Mouse (Mus musculus) heart, adult 2 months (tissue): ENCODE results near the gene Lca5l. TPM values are rescaled to one million over a fixed set of nuclear protein-coding genes. Genes with fewer than 3 reads are reported as not detected.
A peak's percentile ranks its signal among the peaks of the same experiment; 100 is the strongest.

Experiments
- DNase-seq, 2 experiments: peaks; one replicate each; pipeline ENCODE4 v3.0.0; 2021
- H3K27ac ChIP-seq: fragments of 200-600 bp; 2 replicates; pipeline ENCODE4 v1.8.1; 2022
- H3K27me3 ChIP-seq: fragments of 200-500 bp; 2 replicates; pipeline ENCODE4 v1.6.1; 2012; ENCODE audit warnings: mild to moderate bottlenecking, low read length, inconsistent platforms, mixed read lengths; ENCODE audit not compliant: control insufficient read depth, insufficient read depth
- H3K36me3 ChIP-seq: fragments of 200-500 bp; 2 replicates; pipeline ENCODE4 v1.6.1; 2012; ENCODE audit warnings: low read length, inconsistent platforms; ENCODE audit not compliant: control insufficient read depth, insufficient read depth
- H3K4me1 ChIP-seq: fragments of 200-500 bp; 2 replicates; pipeline ENCODE4 v1.6.1; 2011; ENCODE audit warnings: low read length; ENCODE audit not compliant: control insufficient read depth, insufficient read depth
- H3K4me3 ChIP-seq: fragments of 200-600 bp; 2 replicates; pipeline ENCODE4 v1.8.1; 2022
- H3K79me2 ChIP-seq: fragments of 200-500 bp; replicated peaks from 2 replicates; pipeline ENCODE4 v1.6.1; 2012; ENCODE audit warnings: mild to moderate bottlenecking, inconsistent platforms, low read length, moderate library complexity, mixed read lengths; ENCODE audit not compliant: control insufficient read depth, insufficient read depth
- H3K9ac ChIP-seq: fragments of 200-500 bp; 2 replicates; pipeline ENCODE4 v1.6.1; 2012; ENCODE audit warnings: low read depth, mild to moderate bottlenecking, control low read depth, inconsistent platforms, low read length, mixed read lengths
- CTCF ChIP-seq: fragments of 200-600 bp; IDR thresholded peaks from 2 replicates; pipeline ENCODE4 v1.8.1; 2022; ENCODE audit warnings: antibody characterized with exemption, mild to moderate bottlenecking, moderate library complexity
- EP300 ChIP-seq: fragments of 200-500 bp; IDR thresholded peaks from 2 replicates; pipeline ENCODE4 v1.6.1; 2011; ENCODE audit warnings: low read depth, low read length, control low read depth; ENCODE audit not compliant: insufficient read depth
- POLR2A ChIP-seq: fragments of 200-500 bp; IDR thresholded peaks from 2 replicates; pipeline ENCODE4 v1.6.1; 2011; ENCODE audit warnings: mild to moderate bottlenecking, low read depth, low read length, control low read depth; ENCODE audit not compliant: insufficient read depth
- WGBS: fragments of 180-500 bp; shearing (Covaris S2); methylation state at CpG from one replicate; pipeline ENCODE4 v1.1.7; 2018; 5-methylcytosine and 5-hydroxymethylcytosine counted together
- intact Hi-C: fragments of 180-260 bp; cut with DNase I; formaldehyde crosslinking; loops from one replicate; pipeline ENCODE4 v1.15.1; 2025
- polyA plus RNA-seq: library from polyadenylated mRNA; depleted of rRNA; stranded (reverse); fragments of >200 nt; gene quantifications from 2 replicates; pipeline ENCODE4 v1.2.3, GENCODE M21; 2012
- total RNA-seq, 2 experiments: library from RNA; stranded (reverse); gene quantifications; 2 replicates each; pipeline ENCODE4 v1.2.3; 2021

The Lca5l gene
- total and polyA plus RNA-seq, 3 experiments = 0.34 to 0.39 (median 0.37) TPM

DNA sequence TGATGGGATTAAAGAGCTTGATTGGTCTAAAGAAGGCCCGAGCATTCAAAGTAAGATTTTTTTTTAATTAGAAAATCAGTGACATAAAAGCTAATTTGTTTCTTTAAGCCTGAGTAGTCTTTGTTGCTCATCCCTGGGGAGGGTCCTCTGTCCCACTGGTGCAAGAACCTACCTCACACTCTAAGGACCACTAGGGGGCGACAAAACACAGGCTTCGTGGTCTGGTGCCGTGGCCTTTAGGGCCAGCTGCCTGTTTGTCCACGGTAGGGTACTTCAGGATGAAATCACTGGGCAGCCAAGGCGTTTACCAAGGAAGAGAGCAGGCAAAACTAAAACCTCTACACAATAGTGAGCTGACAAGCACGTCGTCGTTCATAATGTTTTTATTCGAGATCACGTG is 38.3 kb upstream of the Lca5l start:
- DNase-seq = peak; percentile 52 to 60
- no peaks in the 10 kb centered on the region for H3K27me3 ChIP-seq
- WGBS = 30% methylated on average over 11 of the region's 11 CpGs
- H3K36me3 ChIP-seq = no peaks in the 10 kb centered on the region; the same call in 1 of the 2 replicates
- no peak overlapping the region for H3K9ac ChIP-seq
- TF ChIP-seq EP300 (no peak), CTCF (peak; percentile 90)
- H3K79me2 ChIP-seq = no peaks in the 10 kb centered on the region
- no peak overlapping the region for H3K27ac ChIP-seq
- H3K4me1 ChIP-seq = no peaks in the 10 kb centered on the region
- intact Hi-C loops = loop anchor here (1.0 kb wide), 1 partner anchor 111 kb away; no protein-coding TSS in a partner anchor
- no peak overlapping the region for H3K4me3 ChIP-seq

- H3K4me1 ChIP-seq = no peaks in the 10 kb centered on the region
- no peaks in the 10 kb centered on the region; the same call in 1 of the 2 replicates for H3K36me3 ChIP-seq
- H3K27me3 ChIP-seq = no peaks in the 10 kb centered on the region
- peak overlapping the region; percentile 12; the same call in 1 of the 2 replicates for H3K27ac ChIP-seq
- DNase-seq = peak; percentile 34 to 53
- H3K9ac ChIP-seq = no peak overlapping the region
- no peaks in the 10 kb centered on the region for H3K79me2 ChIP-seq
- WGBS = 32% methylated on average over 8 of the region's 8 CpGs
- H3K4me3 ChIP-seq = no peak overlapping the region
- intact Hi-C loops = no loop called here
- TF ChIP-seq EP300 (peak; percentile 65), POLR2A (no peak), CTCF (no peak)
Observed at GRCm38 (mm10) chr16:96229044-96229555, 37.0 kb upstream of the Lca5l start.

DNA sequence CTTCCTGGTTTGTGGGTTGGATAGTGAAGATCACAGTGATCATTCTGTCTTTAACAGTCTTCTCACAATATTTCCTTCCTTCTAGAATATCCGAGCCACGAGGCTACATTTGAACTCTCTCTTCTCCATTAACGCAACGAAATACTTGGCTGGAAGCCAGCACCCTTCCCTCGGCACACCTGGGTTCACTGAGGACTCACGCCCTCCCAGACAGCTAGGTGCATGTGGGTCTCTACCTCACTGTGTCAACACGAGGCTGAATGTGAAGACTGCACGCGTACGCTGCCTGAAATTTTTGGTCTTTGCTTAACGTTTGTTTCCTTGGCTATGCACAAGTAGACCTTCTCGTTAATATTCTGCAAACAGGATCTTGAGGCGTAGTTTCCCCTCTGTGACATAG is 36.4 kb upstream of the Lca5l start:
- DNase-seq = no peak
- H3K27ac ChIP-seq = 0 out of 2 replicates have a peak overlapping the region, but pooled peaks have one; percentile 12
- WGBS = 51% methylated on average over 13 of the region's 13 CpGs

DNA sequence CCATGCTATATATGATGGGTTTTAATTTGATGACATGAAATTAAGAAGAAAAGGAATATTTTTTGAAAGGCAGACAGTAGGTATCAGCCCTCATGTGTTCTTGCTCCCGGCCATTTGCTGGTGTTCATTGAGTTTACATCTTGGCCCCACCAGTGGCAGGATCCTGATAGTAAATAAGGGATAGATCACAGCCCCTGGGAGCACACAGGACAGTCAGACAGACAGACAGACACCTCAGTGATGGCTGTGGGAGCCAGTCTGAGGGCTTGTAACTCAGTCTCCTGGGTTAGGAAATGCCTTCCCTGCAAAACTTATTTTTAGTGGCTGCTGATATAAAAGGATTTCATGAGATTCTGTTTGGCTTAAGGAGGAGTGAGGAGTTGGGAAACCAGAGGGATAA is 30.4 kb upstream of the Lca5l start:
- TF ChIP-seq CTCF = no peak
- no peak for TF ChIP-seq EP300
- Histone ChIP-seq H3K27me3 (no peaks in the 10 kb centered on the region), H3K4me3 (no peak overlapping the region), H3K4me1 (no peaks in the 10 kb centered on the region; the same call in 1 of the 2 replicates), H3K36me3 (peaks cover 5% of the 10 kb centered on the region), H3K27ac (peak overlapping the region; percentile 55; the same call in 1 of the 2 replicates), H3K79me2 (no peaks in the 10 kb centered on the region), H3K9ac (no peak overlapping the region)
- 59% methylated on average over 1 of the region's 1 CpGs for WGBS
- no peak for DNase-seq
- intact Hi-C loops = no loop called here

More for the DNA sequence above, 36.4 kb upstream of the Lca5l start:
- Histone ChIP-seq H3K79me2 (no peaks in the 10 kb centered on the region), H3K9ac (no peak overlapping the region), H3K4me3 (no peak overlapping the region), H3K4me1 (no peaks in the 10 kb centered on the region), H3K36me3 (no peaks in the 10 kb centered on the region; the same call in 1 of the 2 replicates), H3K27me3 (no peaks in the 10 kb centered on the region)
- intact Hi-C loops = no loop called here
- TF ChIP-seq POLR2A = no peak
- no peak for TF ChIP-seq CTCF
- no peak for TF ChIP-seq EP300

DNA sequence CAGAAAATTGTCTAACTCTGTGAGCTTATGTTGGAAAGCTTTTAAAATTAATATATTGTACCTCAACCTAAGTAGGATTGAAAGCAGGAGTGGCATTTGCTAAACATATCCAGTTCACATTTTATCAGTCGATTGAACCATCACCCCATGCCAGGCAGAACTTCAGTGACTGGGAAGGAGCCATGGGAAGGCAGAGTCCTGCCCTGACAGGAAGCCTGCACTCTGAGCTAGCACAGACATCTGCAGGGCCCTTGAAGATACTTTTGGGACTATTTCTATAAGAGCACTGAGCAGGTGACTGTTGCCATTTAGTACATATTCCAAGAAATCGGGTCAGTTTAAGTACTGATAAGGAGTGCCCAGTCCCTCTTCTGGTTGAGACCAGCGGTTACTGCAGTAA is 29.9 kb upstream of the Lca5l start:
- peaks cover 5% of the 10 kb centered on the region for H3K36me3 ChIP-seq
- no peak for TF ChIP-seq POLR2A
- no peak for TF ChIP-seq CTCF
- no peak for TF ChIP-seq EP300
- H3K79me2 ChIP-seq = no peaks in the 10 kb centered on the region
- DNase-seq = no peak
- 56% methylated on average over 3 of the region's 3 CpGs for WGBS
- intact Hi-C loops = no loop called here
- H3K4me1 ChIP-seq = no peaks in the 10 kb centered on the region; the same call in 1 of the 2 replicates
- H3K27ac ChIP-seq = peak overlapping the region; percentile 55
- no peak overlapping the region for H3K4me3 ChIP-seq
- no peak overlapping the region for H3K9ac ChIP-seq
- H3K27me3 ChIP-seq = no peaks in the 10 kb centered on the region

- peaks cover 5% of the 10 kb centered on the region for H3K36me3 ChIP-seq
- H3K27me3 ChIP-seq = no peaks in the 10 kb centered on the region
- intact Hi-C loops = no loop called here
- no peak overlapping the region for H3K9ac ChIP-seq
- no peaks in the 10 kb centered on the region; the same call in 1 of the 2 replicates for H3K4me1 ChIP-seq
- no peak overlapping the region for H3K4me3 ChIP-seq
- DNase-seq = peak; percentile 54 to 81
- TF ChIP-seq CTCF (peak; percentile 52), EP300 (peak; percentile 92), POLR2A (no peak; the same call in 1 of the 2 replicates)
- peak overlapping the region; percentile 55 for H3K27ac ChIP-seq
- no peaks in the 10 kb centered on the region for H3K79me2 ChIP-seq
- WGBS = 39% methylated on average over 5 of the region's 5 CpGs
Observed at GRCm38 (mm10) chr16:96221491-96221890, 29.4 kb upstream of the Lca5l start.
